Mouse (Mus musculus): Measurements from ENCODE around the gene Ccdc122. TPM values are rescaled to one million over a fixed set of nuclear protein-coding genes. Genes with fewer than 3 reads are reported as not detected.

The Ccdc122 gene
- polyA plus RNA-seq, 1 experiment: 0.47 TPM

DNA sequence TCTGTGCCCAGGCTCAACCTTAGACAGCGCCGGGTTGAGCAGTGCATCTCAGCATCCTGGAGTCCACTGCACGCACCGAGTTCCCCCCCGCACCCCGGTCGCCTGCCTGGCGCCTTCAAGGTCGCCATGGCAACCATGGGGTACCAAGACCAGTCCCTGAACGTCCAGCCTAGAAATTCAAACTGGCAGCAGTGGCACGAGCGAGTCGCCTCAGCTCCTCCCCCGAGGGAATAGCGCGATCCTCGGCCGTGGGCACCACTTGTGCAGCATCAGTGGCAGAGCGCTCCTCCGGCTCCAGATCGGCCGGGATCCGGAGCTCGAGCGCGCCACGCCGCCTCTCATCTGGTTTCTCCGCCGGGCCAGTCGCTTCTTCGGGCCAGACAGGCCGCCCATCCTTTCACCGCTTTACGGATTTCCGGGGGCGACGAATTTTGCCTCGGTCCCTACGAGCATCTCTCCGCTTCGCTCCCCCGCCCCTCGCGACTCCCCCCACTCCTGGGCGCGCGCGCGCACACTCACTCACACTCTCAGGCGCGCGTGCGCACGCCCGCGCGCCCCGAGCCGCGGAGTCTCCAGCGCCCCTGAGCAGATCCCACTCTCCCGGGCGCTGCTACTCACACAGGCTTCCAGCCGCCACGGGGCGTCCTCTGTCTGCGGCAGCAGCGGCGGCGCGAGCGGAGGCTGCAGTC, 119.8 kb downstream of the Ccdc122 start, which contains the start of gene Enox1:
Gene Enox1, plus strand, starts transcription at position 542 of the 689 bp plus-strand sequence.
- 1% methylated on average over 73 of the region's 73 CpGs for WGBS
- TF ChIP-seq CTCF (IDR thresholded peaks at IDR 0.05; ENCODE audit: extremely low read depth, insufficient read length, insufficient replicate concordance, low read depth, low read length) (no peak), POLR2A (IDR thresholded peaks at IDR 0.05; ENCODE audit: low read depth, low read length) (no peak)
- Histone ChIP-seq H3K4me3 (ENCODE audit: low read depth, low read length) (peak within 1 kb of the TSS; percentile 66), H3K27me3 (ENCODE audit: control insufficient read depth, insufficient read depth, low read length) (peaks cover 19% of the 10 kb centered on the region), H3K27ac (ENCODE audit: insufficient read depth, low read depth, low read length) (no peak within 1 kb of the TSS), H3K4me1 (ENCODE audit: control insufficient read depth, insufficient read depth, insufficient read length, low read length) (no peaks in the 10 kb centered on the region; the same call in 1 of the 2 replicates), H3K36me3 (ENCODE audit: control insufficient read depth, insufficient read depth, low read length) (no peaks in the 10 kb centered on the region)

DNA sequence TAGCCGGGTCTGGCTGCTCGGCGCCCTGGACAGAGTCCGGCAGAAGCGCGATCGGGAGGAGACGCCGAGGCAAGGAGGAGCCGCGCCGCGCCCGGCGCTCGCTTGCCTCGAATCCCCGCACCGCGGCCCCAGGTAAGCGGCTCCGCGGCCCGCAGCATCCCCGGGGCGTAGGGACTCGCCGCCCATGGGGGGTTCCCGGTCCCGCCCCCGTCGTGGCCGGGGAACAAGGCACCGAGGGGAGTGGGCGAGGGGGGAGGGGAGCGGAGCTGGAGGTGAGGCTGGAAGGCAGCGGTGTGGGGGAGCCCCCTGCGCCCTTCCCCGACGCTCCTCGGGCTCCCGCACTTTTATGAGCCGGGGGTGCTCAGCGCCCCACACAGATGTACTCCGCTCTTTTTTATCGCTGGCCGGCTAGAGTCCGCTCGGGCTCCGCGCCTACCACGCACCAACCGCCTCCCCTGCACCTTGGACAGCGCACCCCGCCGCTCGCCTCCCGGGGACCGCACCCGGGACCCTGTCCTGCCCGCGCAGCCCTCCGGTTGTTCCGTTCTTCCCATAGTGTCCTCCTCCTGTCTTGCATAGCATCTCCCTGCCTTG, 120.4 kb downstream of the Ccdc122 start:
- Histone ChIP-seq H3K27me3 (ENCODE audit: control insufficient read depth, insufficient read depth, low read length) (peaks cover 19% of the 10 kb centered on the region), H3K4me3 (ENCODE audit: low read depth, low read length) (peak overlapping the region; percentile 66), H3K36me3 (ENCODE audit: control insufficient read depth, insufficient read depth, low read length) (no peaks in the 10 kb centered on the region), H3K27ac (ENCODE audit: insufficient read depth, low read depth, low read length) (no peak overlapping the region), H3K4me1 (ENCODE audit: control insufficient read depth, insufficient read depth, insufficient read length, low read length) (no peaks in the 10 kb centered on the region; the same call in 1 of the 2 replicates)
- 2% methylated on average over 63 of the region's 64 CpGs for WGBS
- TF ChIP-seq POLR2A (IDR thresholded peaks at IDR 0.05; ENCODE audit: low read depth, low read length) (no peak), CTCF (IDR thresholded peaks at IDR 0.05; ENCODE audit: extremely low read depth, insufficient read length, insufficient replicate concordance, low read depth, low read length) (no peak)

GRCm38 (mm10) chr14:77157505-77157911, 120.9 kb downstream of the Ccdc122 start:
- WGBS: 3% methylated on average over 31 of the region's 31 CpGs
- no peaks in the 10 kb centered on the region for H3K36me3 ChIP-seq (ENCODE audit: control insufficient read depth, insufficient read depth, low read length)
- H3K4me1 ChIP-seq (ENCODE audit: control insufficient read depth, insufficient read depth, insufficient read length, low read length): no peaks in the 10 kb centered on the region; the same call in 1 of the 2 replicates
- H3K27me3 ChIP-seq (ENCODE audit: control insufficient read depth, insufficient read depth, low read length): peaks cover 19% of the 10 kb centered on the region
- H3K27ac ChIP-seq (ENCODE audit: insufficient read depth, low read depth, low read length): no peak overlapping the region
- peak overlapping the region; percentile 66 for H3K4me3 ChIP-seq (ENCODE audit: low read depth, low read length)
- no peak for TF ChIP-seq CTCF (IDR thresholded peaks at IDR 0.05; ENCODE audit: extremely low read depth, insufficient read length, insufficient replicate concordance, low read depth, low read length)
- no peak for TF ChIP-seq POLR2A (IDR thresholded peaks at IDR 0.05; ENCODE audit: low read depth, low read length)

- Histone ChIP-seq H3K27me3 (ENCODE audit: control insufficient read depth, insufficient read depth, low read length) (peaks cover 19% of the 10 kb centered on the region), H3K4me3 (ENCODE audit: low read depth, low read length) (no peak overlapping the region), H3K36me3 (ENCODE audit: control insufficient read depth, insufficient read depth, low read length) (no peaks in the 10 kb centered on the region), H3K27ac (ENCODE audit: insufficient read depth, low read depth, low read length) (no peak overlapping the region), H3K4me1 (ENCODE audit: control insufficient read depth, insufficient read depth, insufficient read length, low read length) (no peaks in the 10 kb centered on the region; the same call in 1 of the 2 replicates)
- 76% methylated on average over 5 of the region's 5 CpGs for WGBS
- TF ChIP-seq CTCF (IDR thresholded peaks at IDR 0.05; ENCODE audit: extremely low read depth, insufficient read length, insufficient replicate concordance, low read depth, low read length) (no peak), POLR2A (IDR thresholded peaks at IDR 0.05; ENCODE audit: low read depth, low read length) (no peak)
Measured at GRCm38 (mm10) chr14:77159397-77159796, 122.8 kb downstream of the Ccdc122 start.

Other genes with a start within 250 kb of the Ccdc122 start
- gene Lacc1, start 132 bp downstream of the Ccdc122 start, polyA plus RNA-seq (2012; rRNA removed): 1.9 and 4.1 TPM in 2 replicates
- 0.27 and 0.30 TPM in 2 replicates for gene Enox1, start 120.0 kb downstream of the Ccdc122 start, polyA plus RNA-seq (2012; rRNA removed)